Mouse (Mus musculus) G1E-ER4 (cell line): Measurements from ENCODE around the gene Tmcc3. TPM values are rescaled to one million over a fixed set of nuclear protein-coding genes. Genes with fewer than 3 reads are reported as not detected.

Experiments used
- GATA1 ChIP-seq: IDR thresholded peaks from one replicate; pipeline ENCODE4 v1.8.0; 2012; ENCODE audit warnings: low read length, inconsistent platforms
- polyA plus RNA-seq: library from polyadenylated mRNA; stranded (reverse); fragments of >175 nt; gene quantifications from 2 replicates; pipeline ENCODE4 v1.2.3, GENCODE M21; 2012

Tmcc3 gene
- polyA plus RNA-seq, 1 experiment: 7.3 TPM

DNA sequence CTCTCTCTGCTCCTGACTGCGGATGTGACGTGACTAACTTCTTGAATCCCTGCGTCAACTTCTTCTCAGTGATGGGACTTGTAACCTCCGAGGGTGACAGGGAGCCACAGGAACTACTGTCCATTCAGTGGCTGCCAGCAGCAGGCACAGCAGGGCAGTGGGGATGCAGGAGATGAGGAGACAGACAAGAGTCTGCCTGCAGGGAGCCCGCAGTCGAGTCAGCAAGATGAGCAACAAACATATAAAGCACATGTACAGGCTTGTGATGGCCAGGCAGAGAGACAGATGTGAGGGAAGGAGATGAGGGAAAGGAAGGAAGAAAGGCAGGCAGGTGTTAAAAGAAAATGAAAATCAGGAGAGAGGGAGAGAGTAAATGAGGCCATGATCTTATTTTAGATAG is 308.8 kb downstream of the Tmcc3 start:
- no peak for TF ChIP-seq GATA1

DNA sequence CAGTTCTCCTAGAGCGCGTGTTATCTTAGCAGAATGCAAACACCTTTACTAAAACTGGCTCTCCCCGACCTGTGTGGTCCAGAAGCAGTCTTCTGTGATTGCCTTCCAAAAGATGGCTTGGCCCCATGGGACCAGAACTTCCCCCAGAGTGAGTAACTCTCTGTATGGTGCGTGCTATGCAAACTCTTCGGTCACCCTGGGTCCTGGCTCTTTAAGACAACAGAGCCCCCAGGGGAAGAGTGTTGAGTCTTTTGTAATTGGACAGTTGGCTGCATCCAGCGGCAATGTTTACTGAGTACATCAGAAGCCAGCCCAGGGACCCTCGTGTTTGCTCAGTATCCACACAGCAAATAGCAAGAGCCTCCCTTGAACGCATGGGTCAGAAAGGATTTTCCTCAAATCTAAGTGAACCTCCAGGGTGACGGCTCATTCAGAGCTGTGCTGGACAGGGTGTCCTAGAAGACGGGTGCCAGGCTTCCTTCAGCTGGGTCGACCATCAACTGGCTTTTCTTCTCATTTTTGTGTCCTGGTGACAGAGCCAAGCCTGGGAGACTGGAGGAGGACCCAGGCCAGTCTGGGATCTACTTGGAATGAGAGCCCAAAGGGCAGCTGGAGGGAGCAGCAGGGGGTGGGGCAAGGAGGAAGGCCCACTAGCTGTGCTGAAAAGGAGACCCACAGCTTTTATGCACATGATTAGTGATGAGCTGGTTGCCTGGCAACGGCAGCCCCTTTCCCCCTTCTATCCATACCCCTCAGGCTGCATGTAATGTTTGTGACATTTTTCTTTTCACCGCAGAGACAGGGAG is 309.9 kb downstream of the Tmcc3 start:
- no peak for TF ChIP-seq GATA1

- no peak for TF ChIP-seq GATA1
These were observed 310.5 kb downstream of the Tmcc3 start for GRCm38 (mm10) chr10:94622281-94622680.

GRCm38 (mm10) chr10:94622828-94623227 is 311.1 kb downstream of the Tmcc3 start:
- TF ChIP-seq GATA1: no peak

DNA sequence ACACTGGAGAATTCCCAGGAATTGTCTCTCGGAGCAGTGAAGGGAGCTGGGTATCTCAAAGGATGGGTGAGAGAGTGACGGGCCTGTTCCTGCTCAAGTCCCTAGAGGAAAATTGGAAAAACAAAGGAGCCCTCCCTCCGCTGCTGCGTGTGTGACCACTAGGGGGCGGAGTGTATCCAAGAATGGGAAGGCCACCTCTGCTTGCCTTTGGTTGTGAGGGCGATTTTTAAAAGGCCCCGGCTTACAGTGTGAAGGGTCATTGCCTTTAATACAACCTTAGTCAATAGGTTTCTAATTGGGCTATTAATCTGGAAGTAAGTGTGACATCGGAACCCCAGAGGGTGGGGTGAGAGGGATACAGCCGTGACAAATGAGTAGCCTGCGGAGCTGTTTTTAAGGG is 311.9 kb downstream of the Tmcc3 start:
- TF ChIP-seq GATA1: no peak

GRCm38 (mm10) chr10:94625036-94625435 is 313.3 kb downstream of the Tmcc3 start:
- no peak for TF ChIP-seq GATA1

DNA sequence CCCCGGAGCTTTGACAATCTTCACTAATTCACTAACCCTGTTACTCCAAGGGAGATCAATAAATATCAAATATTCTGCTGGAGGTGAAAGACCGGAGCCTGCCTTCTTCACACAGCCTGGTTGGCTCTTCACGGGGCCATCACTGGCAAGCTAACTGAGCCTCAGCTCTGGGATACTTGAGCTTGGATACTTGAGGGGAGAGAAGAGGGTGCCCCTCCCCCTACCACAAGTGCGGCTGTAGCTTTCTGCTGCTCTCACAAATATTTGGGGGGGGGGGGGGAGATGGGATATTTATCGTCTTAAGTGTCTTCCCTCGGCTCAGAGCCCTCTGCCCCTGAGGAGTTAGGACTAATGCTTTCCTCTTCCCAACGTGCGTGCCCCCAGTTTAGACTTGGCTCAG is 313.9 kb downstream of the Tmcc3 start:
- no peak for TF ChIP-seq GATA1

GRCm38 (mm10) chr10:94630771-94631280 is 319.1 kb downstream of the Tmcc3 start:
- no peak for TF ChIP-seq GATA1

DNA sequence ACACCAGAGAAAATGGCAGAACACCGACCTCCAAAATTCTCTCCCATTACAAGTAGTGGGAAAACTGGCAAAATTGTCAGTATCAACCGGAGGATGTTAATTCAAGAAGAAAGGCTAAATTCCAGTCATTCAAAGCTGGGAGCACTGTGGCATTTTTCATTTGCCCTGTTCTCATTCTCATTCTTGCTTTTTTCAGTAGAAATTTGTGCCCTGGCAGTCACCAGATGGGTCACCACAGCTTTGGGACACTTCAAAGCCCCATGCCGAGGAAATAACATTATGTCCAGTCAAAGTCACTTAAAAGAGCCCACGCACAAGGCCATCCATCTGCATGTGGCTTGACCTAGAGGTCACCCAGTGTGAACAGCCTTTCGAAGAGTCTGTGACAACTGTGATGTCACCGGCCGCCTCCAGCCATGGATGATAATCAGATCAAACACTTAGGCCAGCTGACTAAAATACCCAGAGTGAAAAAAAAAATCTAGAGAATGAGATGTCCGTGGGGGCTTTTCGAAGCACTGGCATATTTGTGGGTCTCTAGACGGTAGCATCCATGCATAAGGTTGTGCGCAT is 319.9 kb downstream of the Tmcc3 start:
- TF ChIP-seq GATA1: no peak

- TF ChIP-seq GATA1: no peak
These were observed 320.5 kb downstream of the Tmcc3 start for GRCm38 (mm10) chr10:94632245-94632644.

DNA sequence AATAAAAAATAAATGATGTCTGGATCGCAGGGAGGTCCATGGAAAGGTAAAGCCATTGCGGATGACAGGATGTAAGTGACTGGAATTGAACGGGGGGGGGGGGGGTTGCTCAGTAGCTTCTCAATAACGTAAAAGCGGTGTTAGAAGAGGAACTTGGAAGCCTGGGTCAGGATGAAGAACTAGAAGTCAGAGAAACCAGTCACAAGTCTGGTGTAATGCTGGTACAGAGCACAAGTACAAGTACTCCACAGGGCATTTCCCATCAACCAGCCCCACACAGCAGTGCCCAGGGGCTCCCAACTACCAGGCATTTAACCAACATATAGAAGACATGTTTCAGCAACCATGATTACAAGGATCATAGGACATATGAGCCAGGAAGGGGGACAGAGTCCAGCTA is 326.9 kb downstream of the Tmcc3 start:
- TF ChIP-seq GATA1: no peak

DNA sequence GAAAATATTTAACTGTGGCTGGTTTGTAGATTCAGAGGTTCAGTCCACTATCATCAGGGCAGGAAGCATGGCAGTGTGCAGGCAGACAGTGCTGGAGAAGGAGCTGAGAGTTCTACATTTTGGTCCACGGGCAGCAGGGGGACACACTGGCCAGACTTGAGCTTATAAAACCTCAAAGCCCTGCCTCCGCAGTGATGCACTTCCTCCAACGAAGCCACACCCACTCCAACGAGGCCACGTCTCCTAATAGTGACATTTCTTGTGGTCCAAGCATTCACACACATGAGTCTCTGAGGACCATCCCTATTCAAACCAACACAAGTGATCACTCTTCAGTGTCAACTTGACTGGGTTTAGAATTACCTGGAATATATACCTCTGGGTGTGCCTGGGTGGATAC is 327.5 kb downstream of the Tmcc3 start:
- no peak for TF ChIP-seq GATA1

DNA sequence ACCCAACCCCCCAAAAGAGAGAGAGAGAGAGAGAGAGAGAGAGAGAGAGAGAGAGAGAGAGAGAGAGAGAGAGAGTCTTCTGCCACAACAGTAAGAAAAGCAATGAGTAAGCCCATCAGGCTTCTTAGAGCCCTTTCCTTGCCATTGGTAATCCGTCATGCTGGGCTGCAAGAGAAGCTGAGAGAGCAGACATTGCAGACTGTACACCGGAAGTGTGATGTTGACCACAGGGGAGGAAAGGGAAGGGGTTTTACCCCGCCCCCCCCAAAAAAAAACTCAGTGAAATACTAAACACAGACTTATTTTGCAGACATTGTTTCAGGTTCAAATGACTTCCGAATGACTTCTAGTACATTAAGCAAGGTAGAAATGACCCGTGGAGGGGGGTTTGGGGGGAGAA is 328.3 kb downstream of the Tmcc3 start:
- TF ChIP-seq GATA1: no peak

Other genes starting within 250 kb of the Tmcc3 start
- gene Nr2c1, start 163.9 kb upstream of the Tmcc3 start, polyA plus RNA-seq: 1.6 TPM in 2 replicates
- 674 and 1,203 TPM in 2 replicates for gene Ndufa12, start 113.2 kb upstream of the Tmcc3 start, polyA plus RNA-seq
- not detected in 2 replicates for gene Gm4792, start 13.2 kb upstream of the Tmcc3 start, polyA plus RNA-seq